Mouse (Mus musculus) adrenal gland, adult 18-20 months (tissue): Measurements from ENCODE around the gene Mef2c. TPM values are rescaled to one million over a fixed set of nuclear protein-coding genes. Genes with fewer than 3 reads are reported as not detected.
A peak's percentile ranks its signal among the peaks of the same experiment; 100 is the strongest.

ENCODE experiments used
- DNase-seq, 2 experiments: peaks; one replicate each; pipeline ENCODE4 v3.0.0; 2021 to 2022; ENCODE audit warnings: low spot score in 2 of 2
- total RNA-seq, 2 experiments: library from RNA; stranded (reverse); gene quantifications; 1 replicate in 1 of 2; 2 replicates in 1 of 2; pipeline ENCODE4 v1.2.3; 2021

Gene Mef2c
- total RNA-seq, 2 experiments from 2014 or later, result 25.8 to 30.8 TPM

- peak; percentile 66 to 75 for DNase-seq
Measured at GRCm38 (mm10) chr13:83524159-83524901, 20.5 kb downstream of the Mef2c start.

GRCm38 (mm10) chr13:83524902-83525715 is 21.3 kb downstream of the Mef2c start:
- DNase-seq, result peak in 1 of 2 experiments; percentile 19

DNA sequence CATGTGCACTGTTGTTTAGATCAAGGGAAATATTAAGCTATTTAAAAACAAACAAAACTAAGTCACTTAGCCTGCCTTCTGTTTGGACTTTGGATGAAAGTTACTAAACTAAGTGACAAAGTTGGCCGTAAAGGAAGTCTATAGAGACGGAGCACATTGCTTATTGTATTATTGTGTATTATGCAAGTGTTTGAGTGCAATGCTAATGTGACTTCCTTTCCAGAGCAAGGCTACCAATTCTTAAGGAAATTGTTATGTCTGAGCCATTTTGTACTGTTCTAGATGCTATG is 21.8 kb downstream of the Mef2c start:
- no peak for DNase-seq

DNA sequence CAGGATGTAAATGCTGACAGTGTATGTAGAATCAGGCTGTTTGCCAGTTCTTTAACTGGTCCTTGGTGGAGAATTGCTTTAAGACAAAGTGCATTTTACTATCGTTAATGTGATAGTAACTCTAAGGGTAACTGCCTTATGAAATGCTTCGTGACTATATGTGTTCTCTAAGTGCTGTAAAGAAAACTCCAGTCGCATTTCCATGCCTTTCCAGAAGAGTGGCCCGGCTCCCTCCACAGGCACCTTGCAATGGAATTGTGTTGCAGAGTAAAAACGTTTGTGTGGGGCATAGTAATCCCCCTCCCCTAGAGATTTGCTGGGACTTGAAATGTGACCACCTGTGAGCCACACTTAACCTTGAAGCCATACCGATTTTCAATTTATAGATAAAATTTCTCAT is 22.2 kb downstream of the Mef2c start:
- no peak for DNase-seq

- DNase-seq, result no peak
Measured at GRCm38 (mm10) chr13:83527921-83528320, 24.1 kb downstream of the Mef2c start.

DNA sequence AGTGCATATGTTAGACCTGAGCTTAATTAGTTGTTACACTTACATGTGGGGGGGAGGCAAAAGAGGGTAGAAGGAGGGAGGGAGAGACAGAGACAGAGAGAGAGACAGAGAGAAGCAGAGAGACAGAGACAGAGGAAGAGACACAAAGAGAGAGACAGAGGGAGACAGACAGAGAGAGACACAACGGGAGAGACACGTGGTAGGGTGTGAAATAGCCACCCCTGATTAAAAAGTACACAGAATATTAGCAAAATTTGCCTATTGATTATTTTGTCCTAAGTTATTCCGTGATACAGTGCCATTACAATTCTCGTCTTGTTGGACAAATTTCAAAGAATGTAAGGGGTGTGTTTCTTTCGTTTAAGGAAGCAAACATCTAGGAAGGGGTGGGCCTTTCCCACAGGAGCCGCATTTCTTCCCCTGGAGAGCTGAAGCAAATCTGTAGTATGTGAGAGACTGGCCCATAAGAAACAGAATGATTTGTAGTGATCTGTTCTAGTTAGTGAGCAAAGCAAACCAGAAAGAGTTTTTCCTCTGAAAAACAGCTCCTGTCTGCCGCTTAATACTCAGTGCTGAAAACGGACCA is 26.0 kb downstream of the Mef2c start:
- no peak for DNase-seq

DNA sequence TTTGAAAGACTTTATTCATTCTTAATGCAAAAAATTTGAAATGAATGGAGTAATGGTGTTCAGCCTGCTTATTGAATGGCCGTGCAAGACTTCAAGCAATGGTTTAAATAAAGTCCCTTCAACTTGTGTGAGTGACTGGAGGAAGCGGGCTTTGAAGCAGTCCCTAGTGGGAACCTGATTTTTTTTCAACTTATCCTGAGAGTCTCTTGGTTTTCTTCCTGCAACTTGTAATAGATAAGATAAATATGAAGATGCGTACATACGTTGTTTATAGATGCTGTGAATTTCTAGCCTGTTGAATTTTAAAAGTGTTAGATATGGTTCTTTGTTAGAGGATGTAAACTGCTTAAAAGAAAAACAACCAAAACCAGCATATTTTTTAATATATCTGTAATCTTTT is 27.1 kb downstream of the Mef2c start:
- DNase-seq, result no peak

DNA sequence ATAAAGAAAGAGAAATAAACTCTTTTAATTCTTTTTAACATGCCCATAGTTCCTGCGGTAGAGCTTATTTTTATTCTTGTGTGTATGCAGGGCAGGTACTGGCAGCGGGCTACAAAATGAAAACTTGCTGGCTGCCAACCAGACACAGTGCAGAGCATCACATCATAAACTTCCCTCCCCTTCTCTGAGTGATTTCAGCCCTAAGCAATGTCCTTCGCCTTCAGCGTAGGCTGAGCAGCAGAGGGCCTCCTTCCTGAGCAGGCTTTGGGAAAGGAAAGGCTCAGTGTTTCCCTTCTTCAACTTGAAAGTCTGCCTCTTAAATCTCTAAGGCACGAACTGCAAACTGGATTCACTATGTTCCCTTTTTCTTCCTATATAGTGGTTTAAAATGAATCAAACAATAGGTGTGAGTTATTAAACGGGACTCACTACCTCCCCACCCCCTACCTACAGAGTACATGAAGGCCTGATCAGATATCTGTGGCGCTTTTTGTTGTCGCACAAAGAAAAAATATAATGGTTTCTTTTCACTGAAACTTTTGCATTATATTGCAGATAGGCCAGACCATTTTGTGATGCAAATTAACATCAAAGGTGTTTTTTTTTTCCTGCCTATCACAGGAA is 28.2 kb downstream of the Mef2c start:
- DNase-seq, result peak; percentile 26 to 32

GRCm38 (mm10) chr13:83536361-83536760 is 32.5 kb downstream of the Mef2c start:
- DNase-seq, result no peak

DNA sequence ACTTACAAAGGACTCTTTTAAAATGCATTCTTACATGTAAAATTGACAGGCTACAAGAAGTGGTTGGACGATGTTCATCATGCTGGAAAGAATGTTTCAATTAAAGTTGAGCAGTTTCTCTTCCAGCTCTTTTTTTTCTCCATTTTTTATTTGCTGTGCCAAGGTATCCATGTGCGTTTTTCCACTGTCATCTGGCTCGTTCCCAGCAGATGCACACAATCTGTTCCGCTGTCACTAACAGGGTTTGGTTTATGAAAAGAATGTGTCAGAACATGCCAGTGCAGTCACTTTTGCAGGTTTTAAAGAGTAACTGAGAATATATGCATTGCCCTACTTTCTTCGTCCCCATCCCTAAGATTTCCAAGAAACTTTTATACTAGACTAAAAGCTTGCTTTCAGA is 33.3 kb downstream of the Mef2c start:
- no peak for DNase-seq

- DNase-seq, result no peak
Measured at GRCm38 (mm10) chr13:83539921-83540320, 36.1 kb downstream of the Mef2c start.

- no peak for DNase-seq
Measured at GRCm38 (mm10) chr13:83542666-83543065, 38.8 kb downstream of the Mef2c start.

DNA sequence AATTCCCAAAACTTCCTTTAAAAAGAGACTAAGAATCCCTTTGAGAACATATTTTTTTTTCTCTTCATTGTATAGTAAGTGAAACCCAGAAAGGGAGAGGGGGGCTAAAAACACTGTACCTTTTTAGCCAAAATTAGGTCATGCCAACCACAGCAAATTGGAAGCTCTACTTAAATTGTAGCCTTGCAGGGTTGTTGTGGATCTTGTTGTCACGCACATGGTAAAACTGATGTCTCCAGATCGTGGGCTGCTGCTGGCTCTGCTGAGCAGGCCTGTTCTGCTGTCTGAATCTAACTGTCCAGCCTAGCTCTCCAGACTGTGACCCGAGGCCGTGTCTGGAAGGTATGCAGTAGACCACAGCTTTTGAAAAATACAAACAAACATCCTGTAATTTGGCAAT is 40.9 kb downstream of the Mef2c start:
- DNase-seq, result no peak

DNA sequence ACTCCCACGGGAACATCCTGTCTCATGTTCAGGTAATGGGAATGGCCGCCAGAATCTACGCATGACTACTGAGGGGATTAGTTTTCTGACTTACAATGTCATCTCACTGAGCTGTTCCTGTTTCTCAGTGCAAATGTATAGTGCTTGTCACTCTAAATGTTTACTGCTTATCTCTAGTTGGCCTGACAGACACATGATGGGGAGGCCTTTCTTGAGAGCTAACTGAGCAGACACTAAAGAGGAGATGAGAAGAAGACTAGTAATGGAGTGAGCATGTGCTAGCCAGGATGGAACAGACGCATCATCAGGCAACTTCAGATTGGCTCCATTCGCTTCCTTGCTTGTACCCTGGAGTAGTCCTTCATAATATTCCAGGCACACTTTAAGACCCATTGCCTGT is 43.0 kb downstream of the Mef2c start:
- DNase-seq, result no peak

GRCm38 (mm10) chr13:83551259-83551658 is 47.4 kb downstream of the Mef2c start:
- DNase-seq, result no peak

GRCm38 (mm10) chr13:83552051-83552450 is 48.2 kb downstream of the Mef2c start:
- DNase-seq, result no peak

GRCm38 (mm10) chr13:83563261-83563660 is 59.4 kb downstream of the Mef2c start:
- DNase-seq, result no peak

- peak in 1 of 2 experiments; percentile 31 for DNase-seq
Measured at GRCm38 (mm10) chr13:83565732-83566131, 61.9 kb downstream of the Mef2c start.

GRCm38 (mm10) chr13:83566180-83566579 is 62.3 kb downstream of the Mef2c start:
- no peak for DNase-seq

DNA sequence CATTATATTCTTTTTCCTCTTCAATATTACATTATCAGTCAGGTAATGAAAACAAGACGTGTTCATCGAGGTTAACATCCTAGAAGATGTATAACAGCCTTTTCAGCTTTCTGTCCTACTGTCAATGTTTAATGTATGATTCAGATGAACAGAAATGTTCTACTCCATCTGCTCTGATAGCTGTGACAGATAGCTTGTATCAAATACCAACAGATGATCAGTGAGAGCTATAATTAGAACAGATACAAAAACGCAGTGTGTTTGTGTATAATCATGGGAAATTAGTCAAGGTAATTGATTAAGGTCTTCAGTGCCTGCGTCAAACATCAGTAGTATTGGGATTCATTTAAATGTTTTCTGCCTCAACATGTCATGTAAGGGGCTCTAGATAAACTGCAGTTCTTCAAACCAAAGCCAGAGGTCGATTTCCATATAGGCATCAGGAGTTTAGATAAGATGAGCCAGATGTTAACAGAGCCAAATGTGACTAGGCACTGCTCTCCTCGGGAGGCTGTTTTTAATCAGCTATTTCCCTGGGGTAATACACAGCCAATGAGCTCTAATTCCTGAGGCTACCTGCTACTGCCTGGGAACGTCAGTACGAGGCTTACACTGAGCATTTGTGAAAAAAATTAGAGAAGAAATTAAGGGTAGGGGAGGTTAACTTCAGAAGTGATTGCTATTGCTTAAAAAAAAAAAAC is 63.1 kb downstream of the Mef2c start:
- no peak for DNase-seq

GRCm38 (mm10) chr13:83567681-83568080 is 63.8 kb downstream of the Mef2c start:
- no peak for DNase-seq
